Mouse (Mus musculus): ENCODE data around the gene Kat6b.

GRCm38 (mm10) chr14:21691070-21691469 is 209.8 kb downstream of the Kat6b start:
- TF ChIP-seq POLR2A (IDR thresholded peaks at IDR 0.05; ENCODE audit: extremely low read depth, insufficient read depth, low read length) (no peak), CTCF (IDR thresholded peaks at IDR 0.05; ENCODE audit: extremely low read depth, insufficient read depth, low read length) (no peak)
